Mouse (Mus musculus) lung, embryonic 14.5 days (tissue): ENCODE measurements around the gene Loxl4. TPM values are rescaled to one million over a fixed set of nuclear protein-coding genes. Genes with fewer than 3 reads are reported as not detected.

Experiments used
- ATAC-seq: fragments of 200-750 bp; cut with Nextera tagmentation; 2 replicates; pipeline ENCODE4 v1.8.0; 2017; ENCODE audit warnings: mild to moderate bottlenecking, moderate TSS enrichment, moderate library complexity; ENCODE audit not compliant: insufficient read depth
- DNase-seq: peaks from one replicate; pipeline ENCODE4 v3.0.0-alpha.2; 2015
- H3K27ac ChIP-seq: fragments of 300-500 bp; sonication (generic); 2 replicates; pipeline ENCODE4 v1.5.1; 2014; ENCODE audit warnings: low read depth, mild to moderate bottlenecking, moderate library complexity
- H3K27me3 ChIP-seq: fragments of 300-500 bp; sonication (generic); 2 replicates; pipeline ENCODE4 v1.6.1; 2014; ENCODE audit warnings: low read length, control low read depth; ENCODE audit not compliant: insufficient read depth
- H3K36me3 ChIP-seq: fragments of 300-500 bp; sonication (generic); 2 replicates; pipeline ENCODE4 v1.6.1; 2014; ENCODE audit warnings: control low read depth; ENCODE audit not compliant: insufficient read depth
- H3K4me1 ChIP-seq: fragments of 300-500 bp; sonication (generic); 2 replicates; pipeline ENCODE4 v1.6.1; 2014; ENCODE audit warnings: antibody characterized with exemption, control low read depth; ENCODE audit not compliant: insufficient read depth
- H3K4me2 ChIP-seq: fragments of 300-500 bp; sonication (generic); 2 replicates; pipeline ENCODE4 v1.6.1; 2014; ENCODE audit warnings: mild to moderate bottlenecking
- H3K4me3 ChIP-seq: fragments of 300-500 bp; sonication (generic); 2 replicates; pipeline ENCODE4 v1.5.1; 2014; ENCODE audit warnings: low read depth, low read length
- H3K9ac ChIP-seq: fragments of 300-500 bp; sonication (generic); 2 replicates; pipeline ENCODE4 v1.6.1; 2014
- H3K9me3 ChIP-seq: fragments of 300-500 bp; sonication (generic); 2 replicates; pipeline ENCODE4 v1.6.1; 2016; ENCODE audit warnings: low read depth, low read length, control low read depth
- CTCF ChIP-seq: IDR thresholded peaks from 2 replicates; pipeline ENCODE4 v1.5.1; 2016; ENCODE audit warnings: antibody characterized with exemption, low read depth
- WGBS: fragments of 180-500 bp; shearing (Covaris S2); extraction: QIAGEN DNeasy Blood & Tissue Kit; methylation state at CpG from one replicate; pipeline ENCODE4 v1.1.7; 2014; 5-methylcytosine and 5-hydroxymethylcytosine counted together
- polyA plus RNA-seq: library from polyadenylated mRNA; unstranded; fragments of >200 nt; fragmentation: Nextera tagmentation; extraction: Ambion mirVana; gene quantifications from 2 replicates; pipeline ENCODE4 v1.2.1, GENCODE M21; 2014

Gene Loxl4
- polyA plus RNA-seq, 1 experiment from 2014 or later, result 0.50 TPM

- Histone ChIP-seq H3K27ac (no peak overlapping the region), H3K9me3 (no peaks in the 10 kb centered on the region), H3K4me2 (no peak overlapping the region), H3K9ac (no peak overlapping the region), H3K4me1 (no peaks in the 10 kb centered on the region), H3K4me3 (no peak overlapping the region), H3K36me3 (peaks cover 21% of the 10 kb centered on the region; the same call in 1 of the 2 replicates), H3K27me3 (no peaks in the 10 kb centered on the region)
- DNase-seq, result no peak
- no peak for TF ChIP-seq CTCF
- 92% methylated on average over 5 of the region's 5 CpGs for WGBS
- ATAC-seq, result no peak
These were observed 28.9 kb downstream of the Loxl4 start for GRCm38 (mm10) chr19:42583677-42584076.

- Histone ChIP-seq H3K9me3 (no peaks in the 10 kb centered on the region), H3K27ac (no peak overlapping the region), H3K4me2 (no peak overlapping the region), H3K9ac (no peak overlapping the region), H3K36me3 (peaks cover 21% of the 10 kb centered on the region; the same call in 1 of the 2 replicates), H3K27me3 (no peaks in the 10 kb centered on the region), H3K4me3 (no peak overlapping the region), H3K4me1 (no peaks in the 10 kb centered on the region)
- no peak for ATAC-seq
- WGBS, result 89% methylated on average over 13 of the region's 13 CpGs
- TF ChIP-seq CTCF, result no peak
- no peak for DNase-seq
These were observed 29.7 kb downstream of the Loxl4 start for GRCm38 (mm10) chr19:42582811-42583370.

GRCm38 (mm10) chr19:42580701-42581100 is 31.9 kb downstream of the Loxl4 start:
- no peak for TF ChIP-seq CTCF
- Histone ChIP-seq H3K4me2 (no peak overlapping the region), H3K36me3 (peaks cover 14% of the 10 kb centered on the region; the same call in 1 of the 2 replicates), H3K4me3 (no peak overlapping the region), H3K27me3 (no peaks in the 10 kb centered on the region), H3K9ac (no peak overlapping the region), H3K4me1 (no peaks in the 10 kb centered on the region), H3K27ac (no peak overlapping the region), H3K9me3 (no peaks in the 10 kb centered on the region)
- 20% methylated on average over 4 of the region's 4 CpGs for WGBS
- no peak for ATAC-seq
- DNase-seq, result no peak

GRCm38 (mm10) chr19:42578631-42579030 is 34.0 kb downstream of the Loxl4 start:
- Histone ChIP-seq H3K4me3 (no peak overlapping the region), H3K27me3 (no peaks in the 10 kb centered on the region), H3K36me3 (peaks cover 7% of the 10 kb centered on the region; the same call in 1 of the 2 replicates), H3K9me3 (no peaks in the 10 kb centered on the region), H3K27ac (no peak overlapping the region), H3K4me1 (no peaks in the 10 kb centered on the region), H3K9ac (no peak overlapping the region), H3K4me2 (no peak overlapping the region)
- TF ChIP-seq CTCF, result no peak
- ATAC-seq, result no peak
- no peak for DNase-seq
- 80% methylated on average over 4 of the region's 4 CpGs for WGBS

GRCm38 (mm10) chr19:42576856-42577255 is 35.8 kb downstream of the Loxl4 start:
- 67% methylated on average over 1 of the region's 1 CpGs for WGBS
- H3K9me3 ChIP-seq, result no peaks in the 10 kb centered on the region
- TF ChIP-seq CTCF, result no peak
- H3K27me3 ChIP-seq, result no peaks in the 10 kb centered on the region
- 0 out of 2 replicates have a peak, but pooled peaks cover 3% of the 10 kb centered on the region for H3K36me3 ChIP-seq
- no peak overlapping the region for H3K4me3 ChIP-seq
- no peak for ATAC-seq
- no peaks in the 10 kb centered on the region for H3K4me1 ChIP-seq
- no peak overlapping the region for H3K27ac ChIP-seq
- no peak overlapping the region for H3K4me2 ChIP-seq
- no peak overlapping the region for H3K9ac ChIP-seq
- DNase-seq, result no peak

GRCm38 (mm10) chr19:42575317-42575716 is 37.3 kb downstream of the Loxl4 start:
- no peak for TF ChIP-seq CTCF

GRCm38 (mm10) chr19:42571291-42571690 is 41.3 kb downstream of the Loxl4 start:
- no peak for TF ChIP-seq CTCF
- Histone ChIP-seq H3K27me3 (no peaks in the 10 kb centered on the region), H3K9me3 (no peaks in the 10 kb centered on the region), H3K36me3 (no peaks in the 10 kb centered on the region), H3K4me2 (no peak overlapping the region), H3K9ac (no peak overlapping the region), H3K27ac (no peak overlapping the region), H3K4me3 (no peak overlapping the region), H3K4me1 (0 out of 2 replicates have a peak, but pooled peaks cover 2% of the 10 kb centered on the region)
- ATAC-seq (no peak), DNase-seq (no peak)
- WGBS, result 77% methylated on average over 4 of the region's 4 CpGs

More at GRCm38 (mm10) chr19:42575317-42575716, 37.3 kb downstream of the Loxl4 start:
- H3K27ac ChIP-seq, result no peak overlapping the region
- no peak overlapping the region for H3K4me2 ChIP-seq
- no peaks in the 10 kb centered on the region for H3K36me3 ChIP-seq
- WGBS, result 65% methylated on average over 2 of the region's 2 CpGs
- ATAC-seq, result no peak
- no peaks in the 10 kb centered on the region for H3K27me3 ChIP-seq
- H3K4me1 ChIP-seq, result no peaks in the 10 kb centered on the region
- no peaks in the 10 kb centered on the region for H3K9me3 ChIP-seq
- no peak overlapping the region for H3K4me3 ChIP-seq
- no peak for DNase-seq
- no peak overlapping the region for H3K9ac ChIP-seq

- ATAC-seq (no peak), DNase-seq (no peak)
- Histone ChIP-seq H3K27ac (no peak overlapping the region), H3K9ac (no peak overlapping the region), H3K4me2 (no peak overlapping the region), H3K4me1 (0 out of 2 replicates have a peak, but pooled peaks cover 2% of the 10 kb centered on the region), H3K9me3 (no peaks in the 10 kb centered on the region), H3K27me3 (no peaks in the 10 kb centered on the region), H3K36me3 (peaks cover 2% of the 10 kb centered on the region; the same call in 1 of the 2 replicates), H3K4me3 (no peak overlapping the region)
- no peak for TF ChIP-seq CTCF
- 62% methylated on average over 2 of the region's 2 CpGs for WGBS
These were observed 43.5 kb downstream of the Loxl4 start for GRCm38 (mm10) chr19:42569076-42569475.
